Mouse (Mus musculus) urinary bladder, postnatal 10 days (tissue): ENCODE results near the gene Dlgap4.

Experiments used
- DNase-seq: peaks from one replicate; pipeline ENCODE4 v3.0.0; 2022; ENCODE audit warnings: low spot score

The Dlgap4 gene

GRCm38 (mm10) chr2:156716683-156717082, 103.2 kb downstream of the Dlgap4 start:
- no peak for DNase-seq

DNA sequence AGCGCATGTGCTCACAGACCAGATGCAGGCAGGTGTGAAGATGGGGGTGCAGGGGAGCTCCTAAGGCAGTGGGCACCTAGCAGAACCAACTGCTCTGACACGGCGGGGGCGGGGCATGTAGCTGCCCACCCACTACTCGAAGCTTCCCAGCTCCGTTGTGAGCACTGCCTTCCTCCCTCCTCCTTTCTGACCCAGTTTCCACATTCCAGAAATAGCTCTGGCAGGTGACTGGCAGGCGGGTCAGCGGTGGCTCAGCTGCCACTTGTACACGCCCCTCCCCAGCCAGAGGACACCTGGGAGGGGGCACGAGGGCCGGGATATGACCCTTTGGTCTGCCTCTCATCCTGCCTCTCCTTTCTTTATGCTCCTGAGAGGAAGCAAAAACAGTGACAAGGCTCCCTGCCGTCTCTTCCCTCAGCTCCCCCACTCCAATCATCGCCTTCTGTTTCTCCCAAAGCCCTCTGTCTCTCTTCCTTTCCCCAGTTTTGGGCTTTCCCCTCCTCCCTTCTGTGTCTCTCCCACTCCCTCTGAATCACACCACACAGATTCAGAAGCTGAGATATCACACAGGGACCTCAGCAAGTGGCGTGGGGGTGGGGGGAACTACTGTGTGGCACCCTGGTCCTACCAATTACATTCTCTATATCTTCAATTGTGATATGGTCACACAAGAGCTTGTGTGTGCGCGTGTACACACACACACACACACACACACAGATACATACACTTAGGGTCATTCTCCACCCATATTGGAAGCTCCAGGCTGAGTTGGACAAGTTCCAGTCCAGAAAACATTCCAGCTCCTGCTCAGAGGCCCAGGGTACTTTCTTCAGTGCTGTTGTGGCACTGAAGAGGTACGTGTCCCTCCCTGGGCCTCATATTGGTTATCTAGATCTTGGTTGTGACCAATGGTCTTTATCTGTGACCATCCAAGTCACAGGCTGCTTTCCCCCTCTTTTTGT, 104.1 kb downstream of the Dlgap4 start:
- no peak for DNase-seq

DNA sequence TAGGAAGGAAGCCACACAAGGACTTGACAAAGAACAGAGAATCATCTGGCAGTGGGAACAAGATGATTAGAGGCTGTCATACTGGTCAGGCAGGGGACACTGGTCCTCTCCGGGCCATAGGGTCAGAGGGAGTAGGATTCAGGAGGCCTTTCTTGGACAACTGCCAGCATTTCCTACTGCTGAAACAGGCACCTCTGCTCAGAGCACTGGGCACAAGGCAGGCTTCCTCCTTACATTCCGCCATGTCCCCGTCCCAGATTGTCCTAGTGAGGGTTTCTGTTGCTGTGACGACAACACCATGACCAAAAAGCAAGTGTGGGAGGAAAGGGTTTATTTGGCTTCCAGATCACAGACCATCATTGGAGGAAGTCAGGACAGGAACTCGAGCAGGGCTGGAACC, 105.3 kb downstream of the Dlgap4 start:
- DNase-seq: no peak

- DNase-seq: no peak
Measured at GRCm38 (mm10) chr2:156719549-156720312, 106.2 kb downstream of the Dlgap4 start.

DNA sequence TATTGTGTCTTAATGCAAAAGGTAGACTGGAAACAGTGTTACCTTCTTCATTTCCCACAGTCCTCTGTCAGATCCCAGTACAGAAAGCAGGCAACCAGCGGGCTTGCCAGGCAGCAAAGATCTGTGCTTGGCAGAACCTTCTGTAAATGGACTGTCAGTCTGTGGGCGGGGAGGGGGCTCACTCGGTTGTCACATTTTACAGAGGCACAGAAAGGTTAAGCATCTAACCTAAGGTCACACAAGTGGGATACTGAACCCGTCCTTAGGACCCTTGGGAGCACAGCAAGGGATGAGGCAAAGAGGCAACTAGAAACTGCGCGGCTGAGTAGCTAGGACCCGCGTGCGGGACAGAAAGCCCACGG, 106.8 kb downstream of the Dlgap4 start:
- no peak for DNase-seq

DNA sequence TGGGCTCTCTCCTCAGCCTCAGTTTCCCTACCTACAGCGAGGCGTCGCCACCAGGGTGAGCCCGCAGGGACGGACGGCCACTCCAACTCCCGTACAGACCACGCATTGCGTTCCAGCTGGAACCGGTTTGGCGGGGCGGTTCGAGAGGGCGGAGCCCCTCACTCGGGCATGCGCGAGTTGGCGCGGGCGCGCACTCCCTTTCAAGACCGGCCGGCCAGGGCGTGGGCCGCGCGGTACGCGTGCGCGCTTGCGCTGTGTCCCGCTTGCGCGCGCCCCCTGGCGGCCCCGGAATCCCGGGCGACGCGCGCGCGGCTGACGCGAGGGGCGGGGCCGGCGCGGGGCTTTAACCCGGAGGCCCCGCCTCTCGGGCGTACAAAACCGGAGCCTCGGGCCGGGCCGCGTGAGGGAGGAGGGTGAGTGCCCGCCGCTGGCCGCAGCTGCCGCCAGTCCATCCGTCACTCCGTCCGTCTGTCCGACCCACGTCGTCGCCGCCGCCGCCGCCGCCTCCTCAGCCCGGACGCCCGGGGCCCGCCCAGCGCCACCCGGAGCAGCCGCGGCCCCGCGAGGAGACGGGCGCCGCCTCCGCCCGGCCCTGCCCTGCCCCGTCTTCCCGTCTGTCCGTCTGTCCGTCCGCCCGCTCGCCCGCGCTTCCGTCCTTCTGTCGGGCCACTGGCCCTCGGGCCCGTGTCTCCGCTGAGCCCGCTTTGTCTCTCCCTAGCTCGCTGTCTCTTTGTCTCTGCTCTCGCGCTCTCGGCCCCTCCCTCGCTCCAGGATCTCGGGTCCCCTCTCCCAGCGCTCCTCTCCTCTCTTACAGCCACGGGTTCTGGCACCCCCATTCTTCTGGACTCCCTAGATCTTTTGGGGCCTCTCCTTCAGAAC, 107.4 kb downstream of the Dlgap4 start:
- peak; percentile 79 for DNase-seq

GRCm38 (mm10) chr2:156721554-156722070, 108.1 kb downstream of the Dlgap4 start:
- no peak for DNase-seq

DNA sequence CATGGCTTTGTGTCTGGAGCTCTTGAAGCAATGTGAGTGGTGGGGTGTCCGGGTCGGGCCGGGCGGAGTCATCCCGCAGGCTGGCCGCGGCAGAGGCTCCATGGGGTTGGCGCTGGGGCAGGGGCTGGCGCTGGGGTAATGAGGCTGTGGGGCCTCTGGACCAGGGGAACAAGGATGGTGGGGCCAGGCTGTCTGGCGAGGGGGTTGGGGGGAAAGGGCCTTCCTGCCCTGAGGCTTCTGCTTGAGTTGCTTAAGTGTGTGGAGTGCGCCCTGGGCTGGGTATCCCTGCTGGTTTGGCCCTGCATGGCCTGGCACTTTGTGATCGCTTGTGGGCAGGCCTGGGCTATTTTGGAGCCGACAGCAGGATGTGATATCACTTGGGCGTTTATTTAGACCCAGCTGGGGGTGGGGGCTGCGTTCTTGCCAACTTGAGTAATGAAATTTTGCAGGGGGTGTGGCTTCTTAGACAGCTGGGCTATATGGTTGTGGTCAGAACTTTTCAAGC, 108.6 kb downstream of the Dlgap4 start:
- DNase-seq: no peak

DNA sequence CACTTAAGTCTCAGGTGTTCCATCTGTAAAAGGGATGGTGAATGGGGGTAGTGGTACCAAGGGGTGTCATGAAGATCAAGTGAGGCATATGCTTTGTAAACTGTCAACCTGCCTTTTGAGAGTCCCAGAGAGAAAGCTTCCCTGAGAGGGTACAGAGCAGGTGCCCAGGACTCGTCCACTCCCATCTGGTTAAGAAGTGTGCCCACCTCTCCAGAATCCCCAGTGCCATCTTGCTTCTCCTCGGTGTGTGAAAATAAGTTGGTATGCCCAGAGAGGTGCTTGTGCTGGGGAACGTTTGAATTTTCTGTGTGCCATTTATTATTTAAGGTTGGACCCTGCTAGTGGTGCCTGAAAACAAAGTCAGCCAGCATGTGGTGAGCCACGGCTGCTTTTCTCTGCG, 109.2 kb downstream of the Dlgap4 start:
- no peak for DNase-seq

GRCm38 (mm10) chr2:156723899-156724523, 110.5 kb downstream of the Dlgap4 start:
- DNase-seq: no peak

GRCm38 (mm10) chr2:156724871-156725270, 111.4 kb downstream of the Dlgap4 start:
- no peak for DNase-seq

- DNase-seq: no peak
Measured at GRCm38 (mm10) chr2:156726344-156726743, 112.8 kb downstream of the Dlgap4 start.

DNA sequence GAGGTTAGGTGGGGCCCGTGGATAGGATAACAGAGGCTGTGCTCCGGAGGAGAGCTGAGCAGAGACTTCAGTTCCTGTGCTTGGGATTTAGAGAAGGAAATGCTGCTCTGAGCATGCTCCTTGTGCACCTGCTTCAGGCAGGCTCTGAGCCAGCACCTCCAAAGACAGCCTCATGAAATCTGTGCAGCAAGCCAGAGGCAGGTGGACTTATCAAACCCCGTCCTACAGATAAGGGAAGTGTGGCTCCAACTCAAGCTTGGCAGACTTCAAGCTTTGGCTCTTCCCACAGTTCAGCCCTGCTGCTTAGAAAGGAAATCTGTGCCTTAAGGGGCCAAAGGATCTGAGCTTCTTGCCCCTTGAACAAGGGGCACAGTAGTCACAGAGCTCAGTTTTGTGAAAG, 113.4 kb downstream of the Dlgap4 start:
- no peak for DNase-seq

- DNase-seq: no peak
Measured at GRCm38 (mm10) chr2:156729537-156730469, 116.3 kb downstream of the Dlgap4 start.

DNA sequence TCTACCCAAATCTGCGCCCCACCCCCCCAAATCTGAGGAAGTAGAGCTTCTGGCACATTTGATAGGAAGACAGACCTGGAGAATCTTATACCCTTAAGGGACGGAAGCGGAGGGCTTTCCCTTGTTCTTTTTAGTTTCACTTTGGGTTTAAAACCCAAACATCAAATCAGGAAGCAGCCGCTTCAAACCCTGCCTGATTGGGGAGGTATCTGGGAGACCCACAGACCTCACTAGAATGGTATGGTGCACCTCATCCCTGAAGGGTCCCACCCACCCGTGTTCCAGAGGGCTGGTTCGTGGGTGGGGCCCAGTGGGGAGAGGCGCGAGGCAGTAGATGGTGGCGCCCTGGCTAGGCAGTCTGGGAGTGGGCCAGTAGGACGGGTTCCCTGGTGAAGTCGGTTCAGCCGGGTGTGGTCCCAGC, 117.0 kb downstream of the Dlgap4 start:
- DNase-seq: no peak

DNA sequence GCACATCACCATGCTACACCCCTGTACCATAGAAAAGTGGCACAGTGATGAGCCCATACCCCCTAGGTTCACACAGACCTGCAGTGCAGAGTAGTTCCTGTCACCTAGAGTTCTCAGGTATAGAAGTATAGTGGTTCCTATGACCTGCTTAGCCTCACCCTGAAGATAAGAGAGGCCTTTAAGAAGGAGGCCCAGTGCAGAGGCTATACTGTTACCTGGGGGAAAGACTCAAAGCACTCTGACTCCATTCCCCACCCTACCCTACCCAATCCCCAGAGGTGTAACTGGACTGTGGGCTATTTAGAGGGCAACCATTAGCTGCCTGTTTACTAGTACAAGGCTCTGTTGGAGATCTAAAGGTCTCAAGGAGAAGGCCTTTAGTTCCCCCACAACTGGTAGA, 118.1 kb downstream of the Dlgap4 start:
- no peak for DNase-seq

DNA sequence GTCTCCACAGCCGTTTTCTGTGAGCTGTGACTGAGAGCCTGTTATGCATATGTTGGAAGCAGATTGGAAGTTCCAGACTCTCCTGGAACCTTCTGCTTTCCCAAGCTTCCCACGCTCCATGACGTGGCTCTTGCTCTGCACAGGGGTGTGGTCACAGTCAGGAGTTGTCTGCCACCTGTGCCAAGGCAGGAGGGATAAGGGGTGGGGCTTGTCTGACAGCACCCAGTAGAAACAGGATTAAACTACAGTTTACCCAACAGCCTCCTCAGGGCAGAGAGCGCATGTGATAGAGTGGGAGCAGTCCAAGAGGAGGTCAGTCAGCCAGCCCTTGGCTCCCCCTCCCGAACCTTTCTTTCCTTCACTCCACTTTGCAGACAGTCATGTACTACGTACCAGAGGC, 118.6 kb downstream of the Dlgap4 start:
- no peak for DNase-seq

GRCm38 (mm10) chr2:156735761-156736335, 122.3 kb downstream of the Dlgap4 start:
- no peak for DNase-seq

DNA sequence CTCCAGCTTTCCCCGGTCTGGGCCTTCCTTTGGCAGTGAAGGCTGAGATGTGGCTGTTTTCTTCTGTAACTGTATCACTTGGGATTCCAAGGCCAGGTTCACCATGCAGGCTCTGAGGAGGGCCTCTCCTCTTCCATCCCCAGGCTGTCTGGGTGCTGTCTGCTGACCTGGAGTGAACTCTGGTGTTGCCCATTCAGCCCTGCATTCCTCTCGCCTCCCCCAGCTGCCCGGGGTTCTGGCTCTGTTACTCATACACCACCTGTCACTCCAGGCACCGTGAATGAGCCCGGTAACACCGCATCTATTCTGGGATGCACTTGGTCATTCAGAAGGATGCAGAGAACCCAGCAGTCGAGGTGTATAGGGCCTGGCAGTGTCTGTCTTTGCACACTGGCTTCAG, 123.3 kb downstream of the Dlgap4 start:
- DNase-seq: no peak

DNA sequence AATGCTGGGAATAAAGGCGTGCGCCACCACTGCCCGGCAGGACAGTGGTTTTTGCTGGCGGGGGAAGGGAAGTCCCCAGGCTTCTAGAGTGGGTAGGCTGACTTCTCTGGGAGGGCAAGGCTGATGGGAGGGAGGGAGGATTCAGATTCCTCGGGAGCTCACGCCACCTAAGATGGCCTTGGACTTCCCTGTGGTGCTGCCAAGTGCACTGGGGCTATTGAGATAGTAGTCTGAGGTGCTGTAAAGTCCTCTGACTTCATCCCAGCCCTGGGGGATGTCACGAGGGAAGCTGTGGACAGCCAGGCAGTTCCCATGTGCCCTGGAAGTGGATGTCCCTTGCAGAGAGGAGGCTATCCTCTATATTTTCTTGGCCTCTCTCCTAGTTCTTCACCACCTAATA, 124.5 kb downstream of the Dlgap4 start:
- DNase-seq: no peak
